Mouse (Mus musculus) cortical plate, adult 2 months (tissue): ENCODE data around the gene Rreb1.

ENCODE experiments used
- CTCF ChIP-seq: fragments of 200-500 bp; IDR thresholded peaks from 2 replicates; pipeline ENCODE4 v1.5.1; 2011; ENCODE audit warnings: mild to moderate bottlenecking, control low read depth, low read length; ENCODE audit not compliant: insufficient read depth; ENCODE audit errors: extremely low read depth
- POLR2A ChIP-seq: fragments of 200-500 bp; IDR thresholded peaks from 2 replicates; pipeline ENCODE4 v1.6.1; 2011; ENCODE audit warnings: mild to moderate bottlenecking, low read length, control low read depth; ENCODE audit not compliant: insufficient read depth; ENCODE audit errors: extremely low read depth

GRCm38 (mm10) chr13:37847601-37848358, 69.6 kb downstream of the Rreb1 start:
- TF ChIP-seq CTCF (no peak), POLR2A (no peak)
